Mouse (Mus musculus) embryonic stem cell, embryonic (primary cell): ENCODE data around the gene Mc3r.

Experiments used
- CTCF ChIA-PET, 4 experiments: fragments of 300-600 bp in 2 of 4; fragments of 350-600 bp in 2 of 4; sonication (Branson Sonifier 250); formaldehyde crosslinking; loops; one replicate each; lab custom pipeline; 2022; ENCODE audit warnings: inconsistent platforms in 2 of 4; lab: Charles Lee
- POLR2A ChIA-PET, 4 experiments: fragments of 300-600 bp in 2 of 4; fragments of 350-600 bp in 2 of 4; sonication (Branson Sonifier 250); formaldehyde crosslinking; loops; one replicate each; lab custom pipeline; 2022; ENCODE audit warnings: antibody characterized with exemption in 4 of 4, inconsistent platforms in 1 of 4; lab: Charles Lee

Gene Mc3r

GRCm38 (mm10) chr2:172248106-172248764 is at the start of gene Mc3r:
Mc3r (plus strand) TSS chr2:172248492.
- POLR2A ChIA-PET = interaction anchor here in 2 of 4 experiments (0.5 to 1.4 kb wide), 4 partner anchors 9 to 115 kb away, joined by 3 to 5 read pairs (median 4); no protein-coding TSS in a partner anchor
- CTCF ChIA-PET = interaction anchor here (0.5 to 1.9 kb wide), 25 partner anchors 9 to 1282 kb away, joined by 3 to 18 read pairs (median 4); partner anchors contain the start of genes Fam210b (in 1 of the 4) and Rtf2 (in 1 of the 4)

- ChIA-PET POLR2A (interaction anchor here in 2 of 4 experiments (0.6 to 0.7 kb wide), 2 partner anchors 27 to 896 kb away, joined by 3 to 5 read pairs; no protein-coding TSS in a partner anchor), CTCF (no interaction called here)
These were observed 46.1 kb upstream of the Mc3r start for GRCm38 (mm10) chr2:172201998-172202780.

DNA sequence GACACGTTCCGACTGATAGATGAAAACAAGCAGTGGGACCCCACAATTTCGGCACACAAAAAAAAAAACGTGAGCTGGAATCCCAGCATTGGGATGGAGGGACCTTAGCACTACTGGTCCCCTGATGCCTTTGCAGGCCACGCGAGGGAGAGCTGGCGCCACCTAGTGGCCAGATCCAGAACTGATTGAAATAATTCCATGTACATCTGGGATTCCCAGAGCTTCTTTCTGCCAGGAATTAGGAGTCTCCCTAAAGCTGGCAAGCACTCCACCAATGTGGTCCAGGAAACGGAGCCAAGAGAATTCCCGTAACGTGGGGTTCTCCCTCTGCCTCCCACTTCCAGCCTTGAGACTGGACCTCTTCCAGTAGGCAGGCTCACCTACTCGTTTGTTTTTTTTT is 41.3 kb upstream of the Mc3r start:
- POLR2A ChIA-PET = interaction anchor here in 1 of 4 experiments (0.9 to 1.0 kb wide), 2 partner anchors 10 to 148 kb away, joined by 3 read pairs; no protein-coding TSS in a partner anchor
- CTCF ChIA-PET = interaction anchor here (0.5 to 2.4 kb wide), 76 partner anchors 8 to 1611 kb away, joined by 3 to 17 read pairs (median 3); partner anchors contain the start of gene Cbln4 (in 1 of the 4)

- ChIA-PET POLR2A (interaction anchor here in 1 of 4 experiments (0.9 kb wide), 1 partner anchor 1326 kb away, joined by 3 read pairs; no protein-coding TSS in a partner anchor), CTCF (interaction anchor here in 2 of 4 experiments (0.6 to 0.9 kb wide), 5 partner anchors 8 to 1171 kb away, joined by 3 to 5 read pairs (median 3); no protein-coding TSS in a partner anchor)
These were observed 34.8 kb upstream of the Mc3r start for GRCm38 (mm10) chr2:172213480-172213879.

GRCm38 (mm10) chr2:172214336-172214735 is 34.0 kb upstream of the Mc3r start:
- ChIA-PET CTCF (no interaction called here), POLR2A (interaction anchor here in 1 of 4 experiments (0.5 to 0.9 kb wide), 2 partner anchors 179 to 1327 kb away, joined by 3 read pairs; partner anchors contain the start of gene Cass4)

GRCm38 (mm10) chr2:172215508-172216162 is 32.7 kb upstream of the Mc3r start:
- ChIA-PET CTCF (interaction anchor here (0.5 to 2.8 kb wide), 25 partner anchors 9 to 1508 kb away, joined by 3 to 17 read pairs (median 4); partner anchors contain the start of gene Fam210b (in 1 of the 4)), POLR2A (interaction anchor here in 2 of 4 experiments (0.6 to 1.3 kb wide), 2 partner anchors 673 to 1274 kb away, joined by 3 read pairs; no protein-coding TSS in a partner anchor)

DNA sequence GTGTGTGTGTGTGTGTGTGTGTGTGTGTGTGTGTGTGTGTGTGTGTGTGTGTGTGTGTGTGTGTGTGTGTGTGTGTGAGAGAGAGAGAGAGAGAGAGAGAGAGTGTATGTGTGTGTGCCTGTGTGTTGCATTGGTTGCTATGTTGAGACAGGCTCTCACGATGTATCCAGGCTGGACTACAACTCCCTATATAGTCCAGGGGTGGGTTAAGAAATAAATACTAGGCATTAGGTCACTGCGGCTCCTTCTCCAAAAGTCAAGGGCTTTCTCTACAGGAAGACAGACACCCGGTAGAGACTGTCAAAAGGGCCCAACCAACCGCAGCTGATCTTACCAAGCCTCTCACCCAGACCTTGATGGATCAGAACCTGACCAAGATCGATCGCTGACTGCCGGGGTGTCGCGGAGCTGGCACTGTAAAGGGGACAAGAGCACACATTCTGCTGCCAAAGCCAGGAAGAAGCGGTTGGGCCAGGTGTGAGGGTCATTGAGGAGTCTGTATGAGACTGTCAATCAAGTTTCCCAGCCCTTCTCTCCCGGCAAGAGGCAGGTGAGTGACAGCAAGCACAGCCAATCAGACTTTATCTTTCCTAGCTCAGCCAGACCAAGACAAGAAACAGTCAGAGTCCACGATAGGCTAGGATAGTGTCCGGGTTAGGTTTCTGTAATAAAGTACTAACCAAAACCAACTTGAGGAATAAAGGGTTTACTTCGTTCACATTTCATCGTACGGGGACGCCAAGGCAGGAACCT is 32.0 kb upstream of the Mc3r start:
- POLR2A ChIA-PET = interaction anchor here in 2 of 4 experiments (0.5 to 1.3 kb wide), 3 partner anchors 674 to 1275 kb away, joined by 3 to 4 read pairs (median 3); no protein-coding TSS in a partner anchor
- CTCF ChIA-PET = interaction anchor here (0.5 to 2.8 kb wide), 26 partner anchors 9 to 1508 kb away, joined by 3 to 17 read pairs (median 4); partner anchors contain the start of gene Fam210b (in 1 of the 4)

GRCm38 (mm10) chr2:172217886-172218285 is 30.4 kb upstream of the Mc3r start:
- CTCF ChIA-PET = interaction anchor here in 3 of 4 experiments (2.1 to 2.4 kb wide), 3 partner anchors 11 to 111 kb away, joined by 10 to 17 read pairs (median 17); no protein-coding TSS in a partner anchor

DNA sequence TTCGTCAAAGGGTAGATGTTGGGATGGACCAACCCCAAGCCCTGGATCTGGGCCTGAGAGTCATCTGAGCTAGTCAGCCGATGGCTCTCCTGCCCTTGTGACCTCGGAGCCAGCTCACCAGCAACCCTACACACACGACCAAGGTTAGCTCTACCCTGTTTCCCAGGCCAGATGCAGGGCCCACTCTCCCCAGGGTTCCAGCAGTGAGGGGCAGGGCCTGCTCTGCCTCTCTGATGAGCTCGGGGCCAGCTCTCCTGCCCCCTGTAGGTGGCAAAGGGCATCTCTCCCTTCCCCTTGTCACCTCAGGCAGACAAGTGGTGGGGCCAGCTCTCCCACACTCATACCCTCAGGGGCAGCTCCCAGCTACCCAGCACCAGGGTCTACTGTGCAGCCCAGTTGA is 29.1 kb upstream of the Mc3r start:
- ChIA-PET CTCF (interaction anchor here (0.5 to 2.3 kb wide), 18 partner anchors 10 to 1930 kb away, joined by 3 to 17 read pairs (median 4); partner anchors contain the start of gene Fam210b (in 1 of the 4)), POLR2A (interaction anchor here in 2 of 4 experiments (0.8 to 1.2 kb wide), 3 partner anchors 10 to 222 kb away, joined by 3 read pairs; no protein-coding TSS in a partner anchor)

More at GRCm38 (mm10) chr2:172217886-172218285, 30.4 kb upstream of the Mc3r start:
- POLR2A ChIA-PET = interaction anchor here in 2 of 4 experiments (0.7 to 1.0 kb wide), 2 partner anchors 71 to 689 kb away, joined by 3 to 8 read pairs; no protein-coding TSS in a partner anchor

DNA sequence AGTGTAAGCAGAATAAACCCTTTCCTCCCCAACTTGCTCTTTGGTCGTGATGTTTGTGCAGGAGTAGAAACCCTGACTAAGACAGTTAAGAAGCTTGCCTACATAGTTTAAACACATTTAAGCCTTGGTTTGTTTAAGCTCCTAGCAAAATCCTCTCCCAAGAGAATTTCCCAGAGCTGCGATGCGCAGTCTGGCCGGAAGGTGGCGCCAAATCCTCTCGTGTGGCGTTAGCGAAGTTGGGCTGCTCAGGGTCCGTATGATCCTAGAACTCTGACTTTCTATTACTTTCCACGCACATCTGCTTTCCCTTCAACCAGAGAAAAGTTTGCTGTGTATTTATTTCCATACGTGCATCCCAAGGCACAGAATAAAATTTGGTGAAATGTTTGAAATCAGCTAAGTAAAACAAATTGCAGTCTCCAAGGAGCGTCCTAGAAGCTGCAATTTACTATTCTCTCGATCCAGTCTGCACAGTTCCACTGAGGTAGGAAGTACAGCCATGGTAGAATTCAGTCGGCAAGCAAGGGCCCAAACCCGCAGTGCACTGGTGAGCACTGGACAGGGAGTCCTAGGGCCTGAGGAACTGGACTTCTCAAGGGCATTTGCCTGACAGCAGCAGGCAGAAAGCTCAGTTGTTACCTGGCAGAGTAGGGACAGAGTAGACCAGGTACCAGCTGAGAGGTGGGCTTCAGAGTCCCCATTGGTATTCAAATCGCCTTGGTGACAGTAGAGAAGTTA is 26.5 kb upstream of the Mc3r start:
- POLR2A ChIA-PET = interaction anchor here (0.6 to 1.2 kb wide), 6 partner anchors 60 to 1692 kb away, joined by 3 to 5 read pairs (median 3); partner anchors contain the start of genes Aurka (in 1 of the 4), Cstf1 (in 1 of the 4) and Fam210b (in 1 of the 4)
- CTCF ChIA-PET = interaction anchor here (0.5 to 3.0 kb wide), 62 partner anchors 8 to 1625 kb away, joined by 3 to 50 read pairs (median 4); partner anchors contain the start of genes Fam210b (in 3 of the 4), Aurka (in 2 of the 4), Cstf1 (in 2 of the 4) and Mc3r (in 2 of the 4)

DNA sequence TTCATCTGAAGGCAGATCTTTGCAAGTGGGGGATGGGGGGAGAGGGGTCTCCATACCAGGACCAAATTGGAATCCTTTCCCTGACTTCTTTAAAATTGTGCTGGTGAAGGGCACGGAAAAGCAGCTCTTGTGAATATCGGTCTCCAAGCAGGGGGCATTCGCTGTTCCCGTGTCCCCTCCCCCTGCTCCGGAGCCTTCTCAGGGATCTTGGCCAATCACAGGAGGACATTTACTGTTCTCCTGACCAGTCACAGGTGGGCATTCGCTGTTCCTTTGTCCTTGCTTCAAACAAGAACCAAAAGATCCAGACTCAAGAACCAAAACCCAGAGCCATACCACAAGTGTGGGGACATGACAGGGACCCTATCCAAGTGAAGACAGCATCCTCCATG is 25.9 kb upstream of the Mc3r start:
- ChIA-PET POLR2A (interaction anchor here in 3 of 4 experiments (0.9 to 1.0 kb wide), 4 partner anchors 59 to 123 kb away, joined by 3 to 5 read pairs (median 3); partner anchors contain the start of gene Fam210b (in 1 of the 3)), CTCF (interaction anchor here (0.5 to 3.0 kb wide), 35 partner anchors 8 to 1626 kb away, joined by 3 to 50 read pairs (median 4); partner anchors contain the start of genes Aurka (in 1 of the 4), Cstf1 (in 1 of the 4), Fam210b (in 1 of the 4) and Rtf2 (in 1 of the 4))

- POLR2A ChIA-PET = interaction anchor here in 2 of 4 experiments (0.9 kb wide), 2 partner anchors 106 to 122 kb away, joined by 3 read pairs; partner anchors contain the start of gene Fam210b (in 1 of the 2)
- CTCF ChIA-PET = interaction anchor here in 3 of 4 experiments (1.7 to 3.0 kb wide), 6 partner anchors 16 to 148 kb away, joined by 6 to 50 read pairs (median 9); partner anchors contain the start of genes Aurka (in 1 of the 3), Cstf1 (in 1 of the 3) and Fam210b (in 1 of the 3)
These were observed 25.4 kb upstream of the Mc3r start for GRCm38 (mm10) chr2:172222891-172223290.

DNA sequence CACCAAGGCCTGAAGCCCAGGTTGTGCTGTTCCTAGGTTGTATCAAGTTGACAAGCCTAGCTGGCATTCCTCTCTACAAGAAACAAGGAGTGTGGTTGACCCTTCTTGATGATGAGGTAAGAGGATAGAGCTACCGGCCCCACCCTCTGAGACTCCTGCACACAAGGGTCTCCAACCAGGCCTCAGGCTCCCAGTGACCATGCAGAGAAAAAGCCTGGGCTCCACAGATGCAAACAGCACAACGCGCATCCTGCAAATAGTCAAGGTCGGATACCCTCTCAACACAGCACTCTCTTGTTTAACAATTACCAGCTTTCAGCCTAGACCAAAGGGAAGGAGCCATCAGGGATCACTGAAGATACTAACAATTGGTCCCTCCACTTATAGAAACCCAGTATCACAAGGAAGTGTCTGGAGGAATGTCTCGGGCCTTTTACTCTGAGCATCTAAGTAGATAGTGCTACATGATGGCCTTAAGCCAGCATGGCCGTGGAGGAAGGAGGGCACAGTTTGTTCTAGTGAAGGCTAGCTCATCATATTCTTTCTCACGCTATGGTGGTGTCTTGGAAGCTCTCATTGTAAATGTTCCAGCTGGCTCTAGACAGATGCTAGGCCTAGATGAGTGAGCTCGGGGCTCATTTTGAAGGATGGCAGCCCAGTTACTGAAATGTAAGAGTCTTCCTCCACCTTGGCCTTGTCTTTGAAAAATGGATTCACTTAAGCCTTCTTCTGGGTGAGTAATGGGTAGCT is 24.7 kb upstream of the Mc3r start:
- ChIA-PET CTCF (interaction anchor here in 1 of 4 experiments (1.1 kb wide), 1 partner anchor 105 kb away, joined by 3 read pairs; no protein-coding TSS in a partner anchor), POLR2A (interaction anchor here in 1 of 4 experiments (0.5 to 0.6 kb wide), 2 partner anchors 71 to 937 kb away, joined by 3 to 4 read pairs; no protein-coding TSS in a partner anchor)

DNA sequence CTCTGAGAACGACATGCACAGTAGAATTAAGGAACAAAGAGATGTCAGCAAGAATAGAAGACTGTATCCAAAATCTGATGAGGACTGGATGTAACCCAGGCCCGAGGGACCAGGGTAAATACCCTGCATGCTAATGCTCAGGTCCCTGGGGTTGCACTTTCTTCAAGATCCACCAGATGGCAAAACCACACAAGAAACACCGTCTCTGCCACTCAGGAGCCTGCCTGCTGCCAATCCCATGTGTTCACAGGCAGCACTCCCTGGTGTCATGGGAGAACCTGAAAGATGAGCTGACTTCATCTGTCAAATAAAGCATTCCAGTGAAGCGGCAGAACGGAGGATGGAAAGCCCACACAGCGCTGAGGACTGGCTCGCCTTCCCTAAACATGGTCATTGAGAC is 21.3 kb upstream of the Mc3r start:
- POLR2A ChIA-PET = interaction anchor here in 1 of 4 experiments (0.7 kb wide), 1 partner anchor 153 kb away, joined by 3 read pairs; no protein-coding TSS in a partner anchor
- CTCF ChIA-PET = interaction anchor here in 3 of 4 experiments (0.6 to 3.0 kb wide), 8 partner anchors 11 to 151 kb away, joined by 3 to 14 read pairs (median 3); partner anchors contain the start of genes Aurka (in 1 of the 3) and Cstf1 (in 1 of the 3)
